Mouse (Mus musculus) hindbrain, postnatal 0 days (tissue): ENCODE results near the gene Fbxw11. TPM values are rescaled to one million over a fixed set of nuclear protein-coding genes. Genes with fewer than 3 reads are reported as not detected.

Experiments used
- ATAC-seq: fragments of 200-750 bp; cut with Nextera tagmentation; 2 replicates; pipeline ENCODE4 v1.8.0; 2017; ENCODE audit warnings: mild to moderate bottlenecking, moderate TSS enrichment, moderate library complexity
- DNase-seq: peaks from one replicate; pipeline ENCODE4 v3.0.0-alpha.2; 2015; ENCODE audit warnings: low spot score
- H3K27ac ChIP-seq: fragments of 300-500 bp; sonication (generic); 2 replicates; pipeline ENCODE4 v1.5.1; 2014; ENCODE audit warnings: mild to moderate bottlenecking
- H3K27me3 ChIP-seq: fragments of 300-500 bp; sonication (generic); 2 replicates; pipeline ENCODE4 v1.6.1; 2014; ENCODE audit warnings: low read length, mixed read lengths; ENCODE audit not compliant: insufficient read depth
- H3K36me3 ChIP-seq: fragments of 300-500 bp; sonication (generic); 2 replicates; pipeline ENCODE4 v1.6.1; 2014; ENCODE audit warnings: low read length, mixed read lengths; ENCODE audit not compliant: insufficient read depth
- H3K4me1 ChIP-seq: fragments of 300-500 bp; sonication (generic); 2 replicates; pipeline ENCODE4 v1.6.1; 2014; ENCODE audit warnings: antibody characterized with exemption, low read length, mixed read lengths; ENCODE audit not compliant: insufficient read depth
- H3K4me2 ChIP-seq: fragments of 300-500 bp; sonication (generic); 2 replicates; pipeline ENCODE4 v1.6.1; 2014; ENCODE audit warnings: low read depth, mild to moderate bottlenecking, low read length, moderate library complexity, mixed read lengths
- H3K4me3 ChIP-seq: fragments of 300-500 bp; sonication (generic); 2 replicates; pipeline ENCODE4 v1.5.1; 2014; ENCODE audit warnings: low read length
- H3K9ac ChIP-seq: fragments of 300-500 bp; sonication (generic); replicated peaks from 2 replicates; pipeline ENCODE4 v1.6.1; 2014; ENCODE audit warnings: mild to moderate bottlenecking, low read length, moderate library complexity, mixed read lengths
- H3K9me3 ChIP-seq: fragments of 300-500 bp; sonication (generic); 2 replicates; pipeline ENCODE4 v1.6.1; 2016; ENCODE audit warnings: low read length, mixed read lengths
- CTCF ChIP-seq: IDR thresholded peaks from 2 replicates; pipeline ENCODE4 v1.5.1; 2016; ENCODE audit warnings: antibody characterized with exemption, control low read depth, low read depth
- WGBS: fragments of 180-500 bp; shearing (Covaris S2); extraction: QIAGEN DNeasy Blood & Tissue Kit; methylation state at CpG from one replicate; pipeline ENCODE4 v1.1.7; 2014; 5-methylcytosine and 5-hydroxymethylcytosine counted together
- polyA plus RNA-seq: library from polyadenylated mRNA; unstranded; fragments of >200 nt; fragmentation: Nextera tagmentation; extraction: Ambion mirVana; gene quantifications from 2 replicates; pipeline ENCODE4 v1.2.1, GENCODE M21; 2015
- total RNA-seq: library from RNA; depleted of rRNA; stranded (reverse); fragments of >200 nt; gene quantifications from 2 replicates; pipeline ENCODE4 v1.2.3, GENCODE M21; 2014

The Fbxw11 gene
- total and polyA plus RNA-seq, 2 experiments from 2014 or later, result 95.4 to 149 TPM

DNA sequence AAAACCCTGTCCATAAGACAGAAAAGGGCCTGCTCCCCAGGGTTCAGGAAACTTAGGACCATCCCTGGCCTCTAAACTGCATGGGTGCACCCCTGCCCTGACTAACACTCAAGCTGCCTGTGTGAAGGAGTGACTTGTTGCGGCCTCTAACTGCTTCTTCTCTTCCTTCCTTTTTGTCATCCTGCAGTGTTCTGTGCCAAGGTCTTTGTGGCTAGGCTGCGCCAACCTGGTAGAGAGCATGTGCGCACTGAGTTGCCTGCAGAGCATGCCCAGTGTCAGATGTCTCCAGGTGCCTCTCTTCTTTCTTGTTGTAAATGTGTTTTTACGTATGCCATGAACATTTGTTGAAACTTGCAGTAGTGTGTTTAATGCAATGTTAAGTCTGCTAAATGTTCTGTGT is 37.5 kb downstream of the Fbxw11 start:
- H3K4me3 ChIP-seq, result no peak overlapping the region
- no peak for ATAC-seq
- WGBS, result 65% methylated on average over 4 of the region's 4 CpGs

GRCm38 (mm10) chr11:32681192-32681795 is 38.8 kb downstream of the Fbxw11 start:
- no peak overlapping the region for H3K9ac ChIP-seq
- H3K4me1 ChIP-seq, result no peaks in the 10 kb centered on the region; the same call in 1 of the 2 replicates
- H3K9me3 ChIP-seq, result no peaks in the 10 kb centered on the region
- H3K4me2 ChIP-seq, result no peak overlapping the region
- no peak overlapping the region for H3K4me3 ChIP-seq
- H3K27me3 ChIP-seq, result no peaks in the 10 kb centered on the region
- no peak for TF ChIP-seq CTCF
- H3K36me3 ChIP-seq, result no peaks in the 10 kb centered on the region
- WGBS, result 59% methylated on average over 3 of the region's 3 CpGs
- ATAC-seq, result no peak
- H3K27ac ChIP-seq, result peak overlapping the region; percentile 15; the same call in 1 of the 2 replicates
- no peak for DNase-seq

More for the DNA sequence above, 37.5 kb downstream of the Fbxw11 start:
- Histone ChIP-seq H3K27me3 (no peaks in the 10 kb centered on the region), H3K36me3 (no peaks in the 10 kb centered on the region), H3K4me2 (no peak overlapping the region), H3K9me3 (no peaks in the 10 kb centered on the region), H3K9ac (no peak overlapping the region), H3K27ac (no peak overlapping the region), H3K4me1 (no peaks in the 10 kb centered on the region; the same call in 1 of the 2 replicates)
- TF ChIP-seq CTCF, result no peak
- DNase-seq, result no peak

DNA sequence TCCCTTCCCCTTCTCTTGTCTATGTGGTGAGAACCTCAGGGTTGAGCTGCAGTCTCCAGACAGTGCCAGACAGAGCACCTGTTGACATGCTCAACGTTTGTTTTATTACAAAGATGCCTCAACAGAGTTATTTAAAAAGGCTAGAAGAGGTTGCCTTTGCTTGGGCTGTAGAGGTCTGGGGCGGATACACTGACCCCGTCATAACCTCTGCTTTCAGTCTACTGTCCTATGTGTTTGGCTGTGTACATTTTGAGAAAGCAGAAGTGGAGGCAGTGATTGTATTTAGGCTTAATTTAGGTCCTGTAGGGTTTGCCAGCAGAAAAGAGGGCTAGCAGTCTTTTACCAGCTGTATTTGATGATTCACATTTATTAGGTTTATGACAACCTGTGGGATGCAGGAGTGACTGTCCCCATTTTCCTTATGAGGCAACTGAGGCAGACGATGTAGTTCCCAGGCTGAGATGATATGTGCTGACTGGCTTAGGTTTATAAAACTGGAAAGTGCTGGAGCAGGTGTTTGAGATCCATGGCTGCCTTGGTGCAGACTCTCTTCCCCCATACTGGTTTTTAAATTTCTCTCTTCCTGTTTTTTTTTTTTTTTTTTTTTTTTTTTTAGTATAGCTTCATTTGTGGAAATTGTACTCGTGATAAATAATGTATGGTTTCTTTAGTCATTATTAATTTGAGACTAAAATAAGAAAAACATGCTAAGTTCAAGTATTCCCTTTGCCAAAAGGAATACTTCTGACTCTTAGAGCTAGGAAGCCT is 40.0 kb downstream of the Fbxw11 start:
- no peaks in the 10 kb centered on the region for H3K27me3 ChIP-seq
- no peaks in the 10 kb centered on the region for H3K36me3 ChIP-seq
- WGBS, result 82% methylated on average over 5 of the region's 5 CpGs
- ATAC-seq (no peak), DNase-seq (no peak)
- H3K27ac ChIP-seq, result no peak overlapping the region
- H3K4me3 ChIP-seq, result no peak overlapping the region
- no peak overlapping the region for H3K4me2 ChIP-seq
- no peak for TF ChIP-seq CTCF
- no peaks in the 10 kb centered on the region; the same call in 1 of the 2 replicates for H3K4me1 ChIP-seq
- no peaks in the 10 kb centered on the region for H3K9me3 ChIP-seq
- no peak overlapping the region for H3K9ac ChIP-seq

DNA sequence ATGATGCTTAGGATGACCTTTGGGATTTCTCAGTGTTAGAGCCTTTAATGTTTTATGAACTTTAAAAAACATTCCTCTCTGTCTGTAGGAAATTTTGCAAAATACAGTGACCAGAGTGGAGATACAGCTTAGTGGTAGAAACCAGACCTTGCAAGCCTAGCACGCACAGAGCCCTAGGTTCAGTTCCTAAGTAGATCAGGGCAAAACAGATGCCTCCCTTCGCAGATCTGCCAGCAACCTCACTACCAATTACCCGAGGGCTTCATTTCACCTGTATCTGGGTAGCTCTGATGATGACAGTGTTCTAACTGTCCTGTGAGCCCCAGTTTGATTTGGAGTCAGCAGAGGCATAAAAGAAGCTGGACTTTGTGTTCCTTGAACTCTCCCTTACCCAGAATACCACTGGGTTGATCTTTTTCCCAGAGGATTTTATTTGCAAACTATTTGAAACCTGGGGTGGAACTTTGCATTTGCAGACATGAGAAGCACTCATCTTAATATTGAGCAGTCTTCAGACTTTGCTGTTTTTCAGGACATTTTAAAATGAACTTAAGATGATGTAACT is 42.2 kb downstream of the Fbxw11 start:
- no peak for ATAC-seq
- no peak for TF ChIP-seq CTCF

GRCm38 (mm10) chr11:32688245-32688855 is 45.8 kb downstream of the Fbxw11 start:
- H3K27ac ChIP-seq, result no peak overlapping the region
- no peak overlapping the region for H3K4me3 ChIP-seq
- no peaks in the 10 kb centered on the region for H3K27me3 ChIP-seq
- no peaks in the 10 kb centered on the region for H3K36me3 ChIP-seq
- no peak overlapping the region for H3K4me2 ChIP-seq
- no peaks in the 10 kb centered on the region for H3K4me1 ChIP-seq
- H3K9me3 ChIP-seq, result no peaks in the 10 kb centered on the region
- no peak for ATAC-seq
- H3K9ac ChIP-seq, result no peak overlapping the region
- DNase-seq, result no peak
- no peak for TF ChIP-seq CTCF
- WGBS, result 98% methylated on average over 2 of the region's 2 CpGs

More for the DNA sequence above, 42.2 kb downstream of the Fbxw11 start:
- Histone ChIP-seq H3K27me3 (no peaks in the 10 kb centered on the region), H3K36me3 (no peaks in the 10 kb centered on the region), H3K4me3 (no peak overlapping the region), H3K4me2 (no peak overlapping the region), H3K27ac (no peak overlapping the region), H3K9me3 (no peaks in the 10 kb centered on the region), H3K9ac (no peak overlapping the region), H3K4me1 (no peaks in the 10 kb centered on the region; the same call in 1 of the 2 replicates)
- WGBS, result 76% methylated on average over 3 of the region's 3 CpGs
- DNase-seq, result no peak

- no peak for TF ChIP-seq CTCF
- H3K9ac ChIP-seq, result no peak overlapping the region
These were observed 47.0 kb downstream of the Fbxw11 start for GRCm38 (mm10) chr11:32689510-32689909.

More at GRCm38 (mm10) chr11:32689510-32689909, 47.0 kb downstream of the Fbxw11 start:
- WGBS, result 79% methylated on average over 1 of the region's 1 CpGs
- Histone ChIP-seq H3K27ac (no peak overlapping the region), H3K4me2 (no peak overlapping the region), H3K9me3 (no peaks in the 10 kb centered on the region), H3K36me3 (no peaks in the 10 kb centered on the region), H3K4me3 (no peak overlapping the region), H3K4me1 (no peaks in the 10 kb centered on the region), H3K27me3 (no peaks in the 10 kb centered on the region)
- no peak for DNase-seq
- no peak for ATAC-seq
